Mouse (Mus musculus): ENCODE results near the gene Zzef1. TPM values are rescaled to one million over a fixed set of nuclear protein-coding genes. Genes with fewer than 3 reads are reported as not detected.

Zzef1 gene
- polyA plus RNA-seq, 1 experiment from 2014 or later: 9.2 TPM

- H3K4me2 ChIP-seq: no peak overlapping the region
- no peak for ATAC-seq (ENCODE audit: insufficient number of reproducible peaks, low FRiP score, low TSS enrichment, low read depth)
- no peak overlapping the region for H3K27ac ChIP-seq
- H3K9me3 ChIP-seq: no peaks in the 10 kb centered on the region
- no peaks in the 10 kb centered on the region for H3K36me3 ChIP-seq
- H3K9ac ChIP-seq: no peak overlapping the region
- WGBS: 78% methylated on average over 4 of the region's 4 CpGs
- no peak overlapping the region for H3K4me3 ChIP-seq
- 0 out of 2 replicates have a peak, but pooled peaks cover 2% of the 10 kb centered on the region for H3K4me1 ChIP-seq
- no peaks in the 10 kb centered on the region for H3K27me3 ChIP-seq
Observed at GRCm38 (mm10) chr11:72807992-72808391, 12.0 kb downstream of the Zzef1 start.

- Histone ChIP-seq H3K9me3 (no peaks in the 10 kb centered on the region), H3K4me1 (no peaks in the 10 kb centered on the region), H3K36me3 (0 out of 2 replicates have a peak, but pooled peaks cover 3% of the 10 kb centered on the region), H3K27ac (no peak overlapping the region), H3K4me2 (no peak overlapping the region), H3K27me3 (no peaks in the 10 kb centered on the region), H3K9ac (no peak overlapping the region), H3K4me3 (no peak overlapping the region)
- no peak for ATAC-seq (ENCODE audit: insufficient number of reproducible peaks, low FRiP score, low TSS enrichment, low read depth)
- WGBS: 96% methylated on average over 5 of the region's 5 CpGs
Observed at GRCm38 (mm10) chr11:72813687-72814086, 17.7 kb downstream of the Zzef1 start.

GRCm38 (mm10) chr11:72814188-72814587, 18.2 kb downstream of the Zzef1 start:
- Histone ChIP-seq H3K27me3 (no peaks in the 10 kb centered on the region), H3K9me3 (no peaks in the 10 kb centered on the region), H3K27ac (no peak overlapping the region), H3K4me1 (no peaks in the 10 kb centered on the region), H3K4me3 (no peak overlapping the region), H3K4me2 (no peak overlapping the region), H3K36me3 (peaks cover 8% of the 10 kb centered on the region; the same call in 1 of the 2 replicates), H3K9ac (no peak overlapping the region)
- ATAC-seq (ENCODE audit: insufficient number of reproducible peaks, low FRiP score, low TSS enrichment, low read depth): no peak
- 76% methylated on average over 2 of the region's 2 CpGs for WGBS

- no peak for ATAC-seq (ENCODE audit: insufficient number of reproducible peaks, low FRiP score, low TSS enrichment, low read depth)
- Histone ChIP-seq H3K27me3 (no peaks in the 10 kb centered on the region), H3K4me2 (no peak overlapping the region), H3K9ac (no peak overlapping the region), H3K27ac (no peak overlapping the region), H3K4me3 (no peak overlapping the region), H3K4me1 (no peaks in the 10 kb centered on the region), H3K36me3 (peaks cover 26% of the 10 kb centered on the region), H3K9me3 (no peaks in the 10 kb centered on the region)
- 78% methylated on average over 1 of the region's 1 CpGs for WGBS
Observed at GRCm38 (mm10) chr11:72816859-72817258, 20.8 kb downstream of the Zzef1 start.

- H3K9me3 ChIP-seq: no peaks in the 10 kb centered on the region
- H3K4me3 ChIP-seq: no peak overlapping the region
- no peaks in the 10 kb centered on the region for H3K4me1 ChIP-seq
- H3K27ac ChIP-seq: no peak overlapping the region
- no peak overlapping the region for H3K4me2 ChIP-seq
- 89% methylated on average over 7 of the region's 7 CpGs for WGBS
- H3K27me3 ChIP-seq: no peaks in the 10 kb centered on the region
- peaks cover 35% of the 10 kb centered on the region for H3K36me3 ChIP-seq
- ATAC-seq (ENCODE audit: insufficient number of reproducible peaks, low FRiP score, low TSS enrichment, low read depth): no peak
- H3K9ac ChIP-seq: no peak overlapping the region
Observed at GRCm38 (mm10) chr11:72818067-72818466, 22.0 kb downstream of the Zzef1 start.

- H3K4me2 ChIP-seq: no peak overlapping the region
Observed at GRCm38 (mm10) chr11:72821041-72821440, 25.0 kb downstream of the Zzef1 start.

GRCm38 (mm10) chr11:72829869-72830268, 33.8 kb downstream of the Zzef1 start:
- Histone ChIP-seq H3K27me3 (no peaks in the 10 kb centered on the region), H3K9ac (no peak overlapping the region), H3K36me3 (peaks cover 69% of the 10 kb centered on the region), H3K4me1 (no peaks in the 10 kb centered on the region), H3K9me3 (no peaks in the 10 kb centered on the region), H3K4me3 (no peak overlapping the region), H3K4me2 (no peak overlapping the region), H3K27ac (no peak overlapping the region)
- 86% methylated on average over 3 of the region's 3 CpGs for WGBS
- ATAC-seq (ENCODE audit: insufficient number of reproducible peaks, low FRiP score, low TSS enrichment, low read depth): no peak

More at GRCm38 (mm10) chr11:72821041-72821440, 25.0 kb downstream of the Zzef1 start:
- WGBS: 86% methylated on average over 7 of the region's 7 CpGs
- Histone ChIP-seq H3K27ac (no peak overlapping the region), H3K4me3 (no peak overlapping the region), H3K27me3 (no peaks in the 10 kb centered on the region), H3K9ac (no peak overlapping the region), H3K4me1 (no peaks in the 10 kb centered on the region), H3K36me3 (peaks cover 56% of the 10 kb centered on the region), H3K9me3 (no peaks in the 10 kb centered on the region)
- ATAC-seq (ENCODE audit: insufficient number of reproducible peaks, low FRiP score, low TSS enrichment, low read depth): no peak

GRCm38 (mm10) chr11:72842731-72843130, 46.7 kb downstream of the Zzef1 start:
- H3K4me1 ChIP-seq: no peaks in the 10 kb centered on the region
- H3K9ac ChIP-seq: no peak overlapping the region
- no peak overlapping the region for H3K4me3 ChIP-seq
- no peak overlapping the region for H3K4me2 ChIP-seq
- ATAC-seq (ENCODE audit: insufficient number of reproducible peaks, low FRiP score, low TSS enrichment, low read depth): no peak
- peaks cover 43% of the 10 kb centered on the region for H3K36me3 ChIP-seq
- H3K27me3 ChIP-seq: no peaks in the 10 kb centered on the region
- no peak overlapping the region for H3K27ac ChIP-seq
- no peaks in the 10 kb centered on the region for H3K9me3 ChIP-seq
- 89% methylated on average over 3 of the region's 3 CpGs for WGBS

GRCm38 (mm10) chr11:72843576-72843975, 47.5 kb downstream of the Zzef1 start:
- no peaks in the 10 kb centered on the region for H3K27me3 ChIP-seq
- H3K4me3 ChIP-seq: no peak overlapping the region
- ATAC-seq (ENCODE audit: insufficient number of reproducible peaks, low FRiP score, low TSS enrichment, low read depth): no peak
- H3K4me2 ChIP-seq: no peak overlapping the region
- no peak overlapping the region for H3K9ac ChIP-seq
- H3K27ac ChIP-seq: no peak overlapping the region
- no peaks in the 10 kb centered on the region for H3K9me3 ChIP-seq
- H3K4me1 ChIP-seq: no peaks in the 10 kb centered on the region
- H3K36me3 ChIP-seq: peaks cover 51% of the 10 kb centered on the region

GRCm38 (mm10) chr11:72845526-72845925, 49.5 kb downstream of the Zzef1 start:
- Histone ChIP-seq H3K4me1 (no peaks in the 10 kb centered on the region), H3K9ac (no peak overlapping the region), H3K4me3 (no peak overlapping the region), H3K36me3 (peaks cover 56% of the 10 kb centered on the region), H3K27me3 (no peaks in the 10 kb centered on the region), H3K27ac (no peak overlapping the region), H3K9me3 (no peaks in the 10 kb centered on the region), H3K4me2 (no peak overlapping the region)
- WGBS: 93% methylated on average over 2 of the region's 2 CpGs
- no peak for ATAC-seq (ENCODE audit: insufficient number of reproducible peaks, low FRiP score, low TSS enrichment, low read depth)

GRCm38 (mm10) chr11:72846685-72847084, 50.7 kb downstream of the Zzef1 start:
- Histone ChIP-seq H3K9ac (no peak overlapping the region), H3K36me3 (peaks cover 58% of the 10 kb centered on the region), H3K27me3 (no peaks in the 10 kb centered on the region), H3K9me3 (no peaks in the 10 kb centered on the region), H3K27ac (no peak overlapping the region), H3K4me1 (no peaks in the 10 kb centered on the region), H3K4me2 (no peak overlapping the region), H3K4me3 (no peak overlapping the region)
- ATAC-seq (ENCODE audit: insufficient number of reproducible peaks, low FRiP score, low TSS enrichment, low read depth): no peak

- Histone ChIP-seq H3K9me3 (no peaks in the 10 kb centered on the region), H3K27me3 (no peaks in the 10 kb centered on the region), H3K4me3 (no peak overlapping the region), H3K27ac (no peak overlapping the region), H3K36me3 (peaks cover 65% of the 10 kb centered on the region), H3K4me2 (no peak overlapping the region), H3K4me1 (no peaks in the 10 kb centered on the region), H3K9ac (no peak overlapping the region)
- ATAC-seq (ENCODE audit: insufficient number of reproducible peaks, low FRiP score, low TSS enrichment, low read depth): no peak
- 89% methylated on average over 1 of the region's 1 CpGs for WGBS
Observed at GRCm38 (mm10) chr11:72847831-72848628, 52.0 kb downstream of the Zzef1 start.
